Mouse (Mus musculus): ENCODE measurements around the gene Prcp. TPM values are rescaled to one million over a fixed set of nuclear protein-coding genes. Genes with fewer than 3 reads are reported as not detected.
A peak's percentile ranks its signal among the peaks of the same experiment; 100 is the strongest.

The Prcp gene
- total and polyA plus RNA-seq, 2 experiments: 4.2 to 6.6 TPM

DNA sequence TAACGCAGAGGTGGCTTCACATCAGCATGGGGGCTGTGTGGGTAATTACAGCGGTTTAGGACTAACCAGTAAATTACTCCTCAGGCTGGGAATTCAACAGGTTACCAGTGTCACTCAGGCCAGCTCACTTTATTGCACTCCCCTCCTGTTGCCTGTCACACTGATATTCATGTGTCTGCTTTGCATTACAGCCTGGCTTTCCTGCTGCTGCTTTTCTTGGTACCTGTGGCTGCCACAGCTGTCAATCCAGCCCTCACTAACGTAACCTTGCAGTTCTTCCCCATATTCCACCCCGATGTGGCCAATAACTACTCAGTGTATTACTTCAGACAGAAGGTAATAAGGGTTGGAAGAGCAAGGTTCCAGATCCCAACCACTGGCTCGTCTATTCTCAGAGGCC is 65.5 kb downstream of the Prcp start:
- WGBS: 74% methylated on average over 5 of the region's 5 CpGs
- H3K9ac ChIP-seq (ENCODE audit: low read depth, low read length): no peak overlapping the region

DNA sequence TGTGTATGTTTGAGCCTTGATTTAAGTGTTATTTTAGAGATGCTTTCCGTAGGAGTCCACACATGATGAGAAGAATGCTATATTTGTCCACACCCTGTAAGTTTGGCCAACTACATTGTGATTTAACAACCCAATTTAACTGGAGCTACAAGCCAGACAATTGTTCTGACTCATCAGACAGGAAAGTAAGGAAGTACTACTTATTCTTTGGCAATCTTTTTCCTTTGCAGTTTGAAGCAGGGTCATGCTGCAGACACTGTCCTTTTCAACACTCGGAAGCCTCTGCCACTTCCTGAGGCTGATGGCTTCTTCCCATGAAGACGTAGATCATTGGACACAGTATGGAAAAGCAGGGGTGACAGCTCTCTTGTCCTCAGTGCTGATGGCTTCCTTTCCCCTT is 76.5 kb downstream of the Prcp start:
- Histone ChIP-seq H3K9ac (ENCODE audit: low read depth, low read length) (no peak overlapping the region), H3K79me2 (ENCODE audit: control insufficient read depth, insufficient read depth, low read length) (no peaks in the 10 kb centered on the region), H3K4me3 (ENCODE audit: insufficient read depth, low read depth, low read length) (no peak overlapping the region), H3K4me1 (ENCODE audit: control insufficient read depth, insufficient read depth, low read length) (0 out of 2 replicates have a peak, but pooled peaks cover 2% of the 10 kb centered on the region), H3K27ac (replicated peaks; ENCODE audit: insufficient read depth, low read depth, low read length) (no peak overlapping the region), H3K27me3 (ENCODE audit: control insufficient read depth, insufficient read depth, low read length) (no peaks in the 10 kb centered on the region), H3K36me3 (ENCODE audit: control insufficient read depth, insufficient read depth, low read length) (no peaks in the 10 kb centered on the region)
- 58% methylated on average over 3 of the region's 3 CpGs for WGBS
- DNase-seq (ENCODE audit: extremely low read depth, low read depth, low spot score): peak; percentile 6
- TF ChIP-seq POLR2A (IDR thresholded peaks at IDR 0.05; ENCODE audit: extremely low read depth, insufficient read depth, low read length) (no peak), CTCF (IDR thresholded peaks at IDR 0.05; ENCODE audit: low read depth, low read length) (no peak)

More for the DNA sequence above, 65.5 kb downstream of the Prcp start:
- H3K27me3 ChIP-seq (ENCODE audit: control insufficient read depth, insufficient read depth, low read length): no peaks in the 10 kb centered on the region
- no peak overlapping the region for H3K27ac ChIP-seq (replicated peaks; ENCODE audit: insufficient read depth, low read depth, low read length)
- H3K4me3 ChIP-seq (ENCODE audit: insufficient read depth, low read depth, low read length): no peak overlapping the region
- H3K79me2 ChIP-seq (ENCODE audit: control insufficient read depth, insufficient read depth, low read length): no peaks in the 10 kb centered on the region
- no peaks in the 10 kb centered on the region for H3K4me1 ChIP-seq (ENCODE audit: control insufficient read depth, insufficient read depth, low read length)
- DNase-seq (ENCODE audit: extremely low read depth, low read depth, low spot score): no peak
- TF ChIP-seq CTCF (IDR thresholded peaks at IDR 0.05; ENCODE audit: low read depth, low read length) (no peak), POLR2A (IDR thresholded peaks at IDR 0.05; ENCODE audit: extremely low read depth, insufficient read depth, low read length) (no peak)
- H3K36me3 ChIP-seq (ENCODE audit: control insufficient read depth, insufficient read depth, low read length): no peaks in the 10 kb centered on the region

DNA sequence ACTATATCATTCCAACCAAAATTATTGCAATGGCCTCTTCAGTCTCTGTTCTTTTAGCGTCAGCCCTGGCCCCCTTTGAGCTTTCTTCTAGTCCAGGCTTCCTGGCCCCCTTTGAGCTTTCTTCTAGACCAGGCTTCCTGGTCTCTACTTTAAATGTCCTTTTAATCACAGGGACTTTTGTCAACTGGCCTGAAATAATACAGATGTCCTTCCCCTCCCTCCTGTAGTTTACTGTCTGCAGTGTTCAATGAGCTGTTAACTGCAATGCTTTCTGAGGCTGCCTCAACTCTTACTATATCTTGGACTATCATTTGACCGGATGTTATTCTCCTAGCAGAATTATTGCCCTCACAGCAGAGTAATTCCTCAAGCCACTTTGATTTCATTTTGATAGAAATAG is 77.9 kb downstream of the Prcp start:
- H3K4me3 ChIP-seq (ENCODE audit: insufficient read depth, low read depth, low read length): no peak overlapping the region
- 80% methylated on average over 2 of the region's 2 CpGs for WGBS
- TF ChIP-seq CTCF (IDR thresholded peaks at IDR 0.05; ENCODE audit: low read depth, low read length): no peak
- no peak for TF ChIP-seq POLR2A (IDR thresholded peaks at IDR 0.05; ENCODE audit: extremely low read depth, insufficient read depth, low read length)
- no peaks in the 10 kb centered on the region for H3K36me3 ChIP-seq (ENCODE audit: control insufficient read depth, insufficient read depth, low read length)
- DNase-seq (ENCODE audit: extremely low read depth, low read depth, low spot score): no peak
- 0 out of 2 replicates have a peak, but pooled peaks cover 2% of the 10 kb centered on the region for H3K4me1 ChIP-seq (ENCODE audit: control insufficient read depth, insufficient read depth, low read length)
- no peak overlapping the region for H3K27ac ChIP-seq (replicated peaks; ENCODE audit: insufficient read depth, low read depth, low read length)
- H3K79me2 ChIP-seq (ENCODE audit: control insufficient read depth, insufficient read depth, low read length): no peaks in the 10 kb centered on the region
- no peaks in the 10 kb centered on the region for H3K27me3 ChIP-seq (ENCODE audit: control insufficient read depth, insufficient read depth, low read length)
- no peak overlapping the region for H3K9ac ChIP-seq (ENCODE audit: low read depth, low read length)

DNA sequence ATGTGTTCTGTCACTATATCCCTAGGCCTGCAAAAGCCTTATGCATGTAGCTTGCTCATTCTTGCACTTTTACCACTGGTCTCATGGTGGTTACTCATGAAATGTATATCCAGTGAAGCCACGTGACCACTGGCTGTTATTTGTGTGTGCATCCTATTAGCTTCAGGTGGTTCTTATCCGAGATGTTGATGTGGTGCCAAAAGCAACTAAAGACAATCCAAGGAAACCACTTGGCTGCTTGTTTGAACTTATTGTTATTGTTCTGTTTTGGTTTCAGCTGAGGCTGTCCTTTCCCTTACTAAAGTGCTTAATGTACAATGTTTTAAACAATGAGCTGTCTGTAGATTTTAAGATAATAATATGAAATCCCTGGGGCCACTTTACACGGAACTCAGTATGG is 85.5 kb downstream of the Prcp start:
- DNase-seq (ENCODE audit: extremely low read depth, low read depth, low spot score): no peak
- Histone ChIP-seq H3K4me1 (ENCODE audit: control insufficient read depth, insufficient read depth, low read length) (no peaks in the 10 kb centered on the region), H3K79me2 (ENCODE audit: control insufficient read depth, insufficient read depth, low read length) (no peaks in the 10 kb centered on the region), H3K27me3 (ENCODE audit: control insufficient read depth, insufficient read depth, low read length) (no peaks in the 10 kb centered on the region), H3K4me3 (ENCODE audit: insufficient read depth, low read depth, low read length) (no peak overlapping the region), H3K27ac (replicated peaks; ENCODE audit: insufficient read depth, low read depth, low read length) (no peak overlapping the region), H3K36me3 (ENCODE audit: control insufficient read depth, insufficient read depth, low read length) (no peaks in the 10 kb centered on the region), H3K9ac (ENCODE audit: low read depth, low read length) (no peak overlapping the region)
- 68% methylated on average over 3 of the region's 3 CpGs for WGBS
- TF ChIP-seq CTCF (IDR thresholded peaks at IDR 0.05; ENCODE audit: low read depth, low read length): no peak
- no peak for TF ChIP-seq POLR2A (IDR thresholded peaks at IDR 0.05; ENCODE audit: extremely low read depth, insufficient read depth, low read length)

DNA sequence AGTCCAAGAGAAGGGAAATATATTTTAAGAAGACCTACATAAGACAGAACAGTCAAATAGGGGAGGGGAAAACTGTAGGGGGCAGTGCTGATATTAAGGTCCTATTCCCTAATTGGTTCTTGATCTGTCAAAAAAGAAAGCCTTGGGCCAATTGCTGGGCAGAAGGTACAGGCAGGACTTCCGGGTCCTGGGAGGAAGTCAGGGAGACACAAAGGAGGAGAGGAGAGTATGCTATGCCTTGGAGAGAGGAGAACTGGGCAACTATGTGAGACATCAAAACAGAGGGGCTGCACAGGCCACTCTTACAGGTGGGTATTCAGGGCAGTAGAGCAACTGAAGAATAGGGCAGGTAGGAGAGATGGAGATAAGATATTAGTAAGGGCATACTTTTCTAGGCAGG is 87.6 kb downstream of the Prcp start:
- Histone ChIP-seq H3K4me3 (ENCODE audit: insufficient read depth, low read depth, low read length) (no peak overlapping the region), H3K9ac (ENCODE audit: low read depth, low read length) (no peak overlapping the region), H3K79me2 (ENCODE audit: control insufficient read depth, insufficient read depth, low read length) (no peaks in the 10 kb centered on the region), H3K27ac (replicated peaks; ENCODE audit: insufficient read depth, low read depth, low read length) (no peak overlapping the region), H3K36me3 (ENCODE audit: control insufficient read depth, insufficient read depth, low read length) (no peaks in the 10 kb centered on the region), H3K4me1 (ENCODE audit: control insufficient read depth, insufficient read depth, low read length) (no peaks in the 10 kb centered on the region), H3K27me3 (ENCODE audit: control insufficient read depth, insufficient read depth, low read length) (no peaks in the 10 kb centered on the region)
- TF ChIP-seq POLR2A (IDR thresholded peaks at IDR 0.05; ENCODE audit: extremely low read depth, insufficient read depth, low read length): no peak
- TF ChIP-seq CTCF (IDR thresholded peaks at IDR 0.05; ENCODE audit: low read depth, low read length): no peak
- DNase-seq (ENCODE audit: extremely low read depth, low read depth, low spot score): no peak
- 71% methylated on average over 1 of the region's 1 CpGs for WGBS

DNA sequence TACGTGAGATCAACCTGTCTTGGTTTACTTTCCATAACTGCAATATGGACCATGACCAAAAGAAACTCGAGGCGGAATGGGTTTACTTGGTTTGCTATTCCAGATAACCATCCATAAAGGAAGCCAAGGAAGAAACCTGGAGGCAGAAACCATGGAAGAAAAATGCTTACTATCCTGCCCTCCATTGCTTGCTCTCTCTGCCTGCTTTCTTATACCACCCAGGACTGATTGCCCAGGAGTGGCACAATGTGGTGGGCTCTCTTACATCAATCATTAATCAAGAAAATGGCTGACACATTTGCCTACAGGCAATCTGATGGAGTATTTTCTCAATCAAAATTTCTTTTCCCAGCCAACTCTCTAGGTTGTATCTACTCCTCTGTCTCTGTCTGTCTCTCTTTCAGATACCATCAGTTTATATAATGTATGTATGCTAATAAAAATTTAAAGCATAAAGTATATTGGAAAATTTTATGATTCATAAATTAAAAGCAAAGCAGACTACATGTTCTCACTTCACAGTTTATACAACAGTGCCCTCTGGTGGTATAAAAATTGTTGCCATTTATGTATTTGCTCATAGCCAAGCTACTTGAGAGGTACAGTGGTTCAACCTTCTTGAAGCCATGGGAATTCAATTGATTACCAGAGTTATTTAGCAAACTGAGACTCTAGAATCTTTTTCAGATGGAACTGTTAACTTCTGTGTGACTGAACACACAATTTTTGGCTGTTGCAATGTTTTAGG is 90.7 kb downstream of the Prcp start:
- DNase-seq (ENCODE audit: extremely low read depth, low read depth, low spot score): peak; percentile 61
- Histone ChIP-seq H3K79me2 (ENCODE audit: control insufficient read depth, insufficient read depth, low read length) (no peaks in the 10 kb centered on the region), H3K27me3 (ENCODE audit: control insufficient read depth, insufficient read depth, low read length) (no peaks in the 10 kb centered on the region), H3K4me1 (ENCODE audit: control insufficient read depth, insufficient read depth, low read length) (no peaks in the 10 kb centered on the region), H3K9ac (ENCODE audit: low read depth, low read length) (no peak overlapping the region), H3K27ac (replicated peaks; ENCODE audit: insufficient read depth, low read depth, low read length) (no peak overlapping the region), H3K4me3 (ENCODE audit: insufficient read depth, low read depth, low read length) (no peak overlapping the region), H3K36me3 (ENCODE audit: control insufficient read depth, insufficient read depth, low read length) (no peaks in the 10 kb centered on the region)
- peak; percentile 55 for TF ChIP-seq CTCF (IDR thresholded peaks at IDR 0.05; ENCODE audit: low read depth, low read length)
- no peak for TF ChIP-seq POLR2A (IDR thresholded peaks at IDR 0.05; ENCODE audit: extremely low read depth, insufficient read depth, low read length)
- 62% methylated on average over 3 of the region's 3 CpGs for WGBS
